Mouse (Mus musculus) CH12.LX (cell line): ENCODE results near the gene Zmynd19. TPM values are rescaled to one million over a fixed set of nuclear protein-coding genes. Genes with fewer than 3 reads are reported as not detected.

Experiments
- DNase-seq: peaks from one replicate; pipeline ENCODE4 v3.0.0-alpha.2; 2013; ENCODE audit errors: extremely low read depth
- H3K27ac ChIP-seq: 2 replicates; pipeline ENCODE4 v1.5.1; 2012; ENCODE audit warnings: low read depth, mild to moderate bottlenecking, control low read depth, moderate library complexity; ENCODE audit not compliant: insufficient read depth
- H3K27me3 ChIP-seq: replicated peaks from 2 replicates; pipeline ENCODE3; 2012; ENCODE audit warnings: inconsistent platforms
- H3K36me3 ChIP-seq, 2 experiments: replicated peaks in 1 of 2; 2 replicates each; pipeline versions ENCODE3 to v1.6.1; 2012; ENCODE audit warnings: inconsistent platforms in 1 of 2, low read length in 1 of 2, mild to moderate bottlenecking in 1 of 2, mixed read lengths in 1 of 2, moderate library complexity in 1 of 2; ENCODE audit not compliant: control insufficient read depth in 1 of 2, insufficient read depth in 1 of 2
- H3K4me1 ChIP-seq, 2 experiments: 2 replicates each; pipeline ENCODE4 v1.6.1; 2012; ENCODE audit warnings: inconsistent platforms in 1 of 2, moderate library complexity in 1 of 2; ENCODE audit not compliant: insufficient read depth in 2 of 2, control insufficient read depth in 1 of 2
- H3K4me2 ChIP-seq: 2 replicates; pipeline ENCODE4 v1.6.1; 2012; ENCODE audit warnings: low read depth, mild to moderate bottlenecking, control low read depth; ENCODE audit not compliant: poor library complexity, insufficient read depth, severe bottlenecking
- H3K4me3 ChIP-seq, 3 experiments: fragments of 150-350 bp in 1 of 3; sonication (generic) in 1 of 3; replicated peaks in 1 of 3; 2 replicates each; pipeline versions ENCODE3 to v1.5.1; 2011 to 2012; ENCODE audit warnings: low read depth in 2 of 3, low read length in 2 of 3, mild to moderate bottlenecking in 2 of 3, moderate library complexity in 2 of 3, control low read depth in 1 of 3, improper control_type of control experiment in 1 of 3, inconsistent platforms in 1 of 3, mixed read lengths in 1 of 3; ENCODE audit not compliant: poor library complexity in 1 of 3
- H3K79me2 ChIP-seq: replicated peaks from 2 replicates; pipeline ENCODE4 v1.6.1; 2012; ENCODE audit warnings: mild to moderate bottlenecking, moderate library complexity; ENCODE audit not compliant: control insufficient read depth, poor library complexity, insufficient read depth, severe bottlenecking; ENCODE audit errors: extremely low read depth
- H3K9ac ChIP-seq: 2 replicates; pipeline ENCODE4 v1.6.1; 2012; ENCODE audit warnings: low read depth, mild to moderate bottlenecking, control low read depth, moderate library complexity; ENCODE audit not compliant: insufficient read depth
- H3K9me3 ChIP-seq: replicated peaks from 2 replicates; pipeline ENCODE3; 2012; ENCODE audit warnings: low read length, inconsistent platforms, mixed read lengths
- BHLHE40 ChIP-seq: IDR thresholded peaks from 2 replicates; pipeline ENCODE4 v1.6.1; 2011; ENCODE audit warnings: mild to moderate bottlenecking, low read depth, low read length, improper control_type of control experiment
- CHD1 ChIP-seq: IDR thresholded peaks from 2 replicates; pipeline ENCODE4 v1.6.1; 2012; ENCODE audit warnings: low read depth, low read length, improper control_type of control experiment, inconsistent platforms
- CHD2 ChIP-seq: IDR thresholded peaks from 2 replicates; pipeline ENCODE4 v1.6.1; 2011; ENCODE audit warnings: low read length, improper control_type of control experiment
- CTCF ChIP-seq, 2 experiments: IDR thresholded peaks in 1 of 2; conservative IDR thresholded peaks in 1 of 2; 2 replicates each; pipeline ENCODE4 v1.5.1; 2011 to 2012; ENCODE audit warnings: low read depth in 2 of 2, low read length in 2 of 2, improper control_type of control experiment in 1 of 2, inconsistent platforms in 1 of 2, mild to moderate bottlenecking in 1 of 2, moderate library complexity in 1 of 2
- E2F4 ChIP-seq: IDR thresholded peaks from 2 replicates; pipeline ENCODE4 v1.6.1; 2011; ENCODE audit warnings: low read depth, low read length, improper control_type of control experiment; ENCODE audit not compliant: insufficient replicate concordance
- ELF1 ChIP-seq: IDR thresholded peaks from 2 replicates; pipeline ENCODE4 v1.6.1; 2014; ENCODE audit warnings: low read depth, mild to moderate bottlenecking, inconsistent platforms, low read length, improper control_type of control experiment
- EP300 ChIP-seq: IDR thresholded peaks from 2 replicates; pipeline ENCODE4 v1.6.1; 2011; ENCODE audit warnings: low read length, improper control_type of control experiment
- ETS1 ChIP-seq: conservative IDR thresholded peaks from 2 replicates; pipeline ENCODE4 v1.6.1; 2012; ENCODE audit warnings: low read depth, mild to moderate bottlenecking, inconsistent platforms, low read length, improper control_type of control experiment, moderate library complexity
- GABPA ChIP-seq: IDR thresholded peaks from 2 replicates; pipeline ENCODE4 v1.6.1; 2012; ENCODE audit warnings: low read depth, low read length, improper control_type of control experiment, inconsistent platforms; ENCODE audit not compliant: insufficient replicate concordance
- HCFC1 ChIP-seq: IDR thresholded peaks from 2 replicates; pipeline ENCODE4 v1.6.1; 2012; ENCODE audit warnings: low read depth, mild to moderate bottlenecking, inconsistent platforms, low read length, improper control_type of control experiment
- IRF4 ChIP-seq: IDR thresholded peaks from 2 replicates; pipeline ENCODE4 v1.6.1; 2014; ENCODE audit warnings: low read depth, mild to moderate bottlenecking, inconsistent platforms, low read length, improper control_type of control experiment
- JUN ChIP-seq: IDR thresholded peaks from 2 replicates; pipeline ENCODE4 v1.6.1; 2011; ENCODE audit warnings: low read depth, mild to moderate bottlenecking, low read length, improper control_type of control experiment, moderate library complexity; ENCODE audit not compliant: insufficient read depth
- JUND ChIP-seq: conservative IDR thresholded peaks from 2 replicates; pipeline ENCODE4 v1.6.1; 2011; ENCODE audit warnings: low read depth, low read length, improper control_type of control experiment
- KAT2A ChIP-seq: IDR thresholded peaks from 2 replicates; pipeline ENCODE4 v1.6.1; 2012; ENCODE audit warnings: low read length, improper control_type of control experiment, inconsistent platforms; ENCODE audit not compliant: insufficient replicate concordance
- MAFK ChIP-seq: IDR thresholded peaks from 2 replicates; pipeline ENCODE4 v1.6.1; 2011; ENCODE audit warnings: low read length, improper control_type of control experiment; ENCODE audit not compliant: insufficient replicate concordance
- MAX ChIP-seq: IDR thresholded peaks from 2 replicates; pipeline ENCODE4 v1.6.1; 2011; ENCODE audit warnings: low read length, improper control_type of control experiment
- MAZ ChIP-seq: IDR thresholded peaks from 2 replicates; pipeline ENCODE4 v1.6.1; 2012; ENCODE audit warnings: low read depth, mild to moderate bottlenecking, inconsistent platforms, low read length, improper control_type of control experiment, moderate library complexity
- MEF2A ChIP-seq: IDR thresholded peaks from 2 replicates; pipeline ENCODE4 v1.6.1; 2014; ENCODE audit warnings: low read depth, mild to moderate bottlenecking, inconsistent platforms, low read length, improper control_type of control experiment, borderline replicate concordance
- MXI1 ChIP-seq: IDR thresholded peaks from 2 replicates; pipeline ENCODE4 v1.6.1; 2011; ENCODE audit warnings: mild to moderate bottlenecking, low read depth, low read length, improper control_type of control experiment
- MYC ChIP-seq: IDR thresholded peaks from 2 replicates; pipeline ENCODE4 v1.6.1; 2011; ENCODE audit warnings: low read depth, mild to moderate bottlenecking, improper control_type of control experiment, low read length
- NELFE ChIP-seq: IDR thresholded peaks from 2 replicates; pipeline ENCODE4 v1.6.1; 2011; ENCODE audit warnings: low read depth, low read length, improper control_type of control experiment
- NRF1 ChIP-seq: IDR thresholded peaks from 2 replicates; pipeline ENCODE4 v1.6.1; 2014; ENCODE audit warnings: low read depth, mild to moderate bottlenecking, inconsistent platforms, low read length, improper control_type of control experiment, moderate library complexity
- PAX5 ChIP-seq: IDR thresholded peaks from 2 replicates; pipeline ENCODE4 v1.6.1; 2012; ENCODE audit warnings: low read length, inconsistent platforms, mixed read lengths
- POLR2A ChIP-seq: IDR thresholded peaks from 2 replicates; pipeline ENCODE4 v1.6.1; 2011; ENCODE audit warnings: low read depth, mild to moderate bottlenecking, improper control_type of control experiment, low read length
- POLR2AphosphoS2 ChIP-seq: IDR thresholded peaks from 2 replicates; pipeline ENCODE4 v1.6.1; 2011; ENCODE audit warnings: low read depth, low read length, improper control_type of control experiment
- RAD21 ChIP-seq: IDR thresholded peaks from 2 replicates; pipeline ENCODE4 v1.6.1; 2011; ENCODE audit warnings: low read depth, mild to moderate bottlenecking, low read length, improper control_type of control experiment, moderate library complexity
- RCOR1 ChIP-seq: conservative IDR thresholded peaks from 2 replicates; pipeline ENCODE4 v1.6.1; 2012; ENCODE audit warnings: low read depth, mild to moderate bottlenecking, inconsistent platforms, low read length, improper control_type of control experiment
- SIN3A ChIP-seq: IDR thresholded peaks from 2 replicates; pipeline ENCODE4 v1.6.1; 2012; ENCODE audit warnings: low read length, improper control_type of control experiment, inconsistent platforms
- SMC3 ChIP-seq: IDR thresholded peaks from 2 replicates; pipeline ENCODE4 v1.6.1; 2011; ENCODE audit warnings: low read depth, low read length, improper control_type of control experiment
- TBP ChIP-seq: conservative IDR thresholded peaks from 2 replicates; pipeline ENCODE4 v1.6.1; 2011; ENCODE audit warnings: low read depth, low read length, improper control_type of control experiment
- TCF12 ChIP-seq: IDR thresholded peaks from 2 replicates; pipeline ENCODE4 v1.6.1; 2014; ENCODE audit warnings: low read depth, mild to moderate bottlenecking, inconsistent platforms, low read length, improper control_type of control experiment
- UBTF ChIP-seq: IDR thresholded peaks from 2 replicates; pipeline ENCODE4 v1.6.1; 2012; ENCODE audit warnings: low read depth, mild to moderate bottlenecking, inconsistent platforms, low read length, improper control_type of control experiment, moderate library complexity
- USF1 ChIP-seq: IDR thresholded peaks from 2 replicates; pipeline ENCODE4 v1.6.1; 2014; ENCODE audit warnings: low read depth, mild to moderate bottlenecking, inconsistent platforms, low read length, improper control_type of control experiment
- USF2 ChIP-seq: conservative IDR thresholded peaks from 2 replicates; pipeline ENCODE4 v1.6.1; 2011; ENCODE audit warnings: low read depth, low read length, improper control_type of control experiment
- ZC3H11A ChIP-seq: IDR thresholded peaks from 2 replicates; pipeline ENCODE4 v1.6.1; 2012; ENCODE audit warnings: low read depth, mild to moderate bottlenecking, inconsistent platforms, low read length, improper control_type of control experiment
- ZKSCAN1 ChIP-seq: IDR thresholded peaks from 2 replicates; pipeline ENCODE4 v1.6.1; 2012; ENCODE audit warnings: low read depth, inconsistent platforms, low read length, improper control_type of control experiment, borderline replicate concordance
- ZMIZ1 ChIP-seq: IDR thresholded peaks from 2 replicates; pipeline ENCODE4 v1.6.1; 2012; ENCODE audit warnings: low read depth, mild to moderate bottlenecking, inconsistent platforms, low read length, improper control_type of control experiment
- ZNF384 ChIP-seq: IDR thresholded peaks from 2 replicates; pipeline ENCODE4 v1.6.1; 2012; ENCODE audit warnings: low read depth, low read length, improper control_type of control experiment, inconsistent platforms
- dilution Hi-C: fragments of 300-500 bp; cut with MboI; formaldehyde crosslinking; loops from 2 replicates; pipeline ENCODE4 v1.14.3; 2020; ENCODE audit warnings: low sequenced_read_pairs; ENCODE audit not compliant: extremely low pct_unique_long_range_greater_than_20kb, extremely low pct_ligation_motif_present
- in situ Hi-C: fragments of 300-500 bp; cut with MboI; formaldehyde crosslinking; loops from 3 replicates; pipeline ENCODE4 v1.14.3; 2019; ENCODE audit warnings: low sequenced_read_pairs, low pct_ligation_motif_present, low pct_unique_long_range_greater_than_20kb, mixed read lengths
- polyA plus RNA-seq: library from polyadenylated mRNA; unstranded; fragments of >175 nt; gene quantifications from 2 replicates; pipeline ENCODE4 v1.2.1, GENCODE M21; 2012; ENCODE audit warnings: low read depth; ENCODE audit not compliant: insufficient read length
- total RNA-seq, 2 experiments: library from RNA; depleted of rRNA; stranded (reverse); fragments of 300-350 nt in 1 of 2; fragments of >200 nt in 1 of 2; gene quantifications; 2 replicates each; pipeline ENCODE4 v1.2.3; 2012 to 2014

Zmynd19 gene
- total and polyA plus RNA-seq, 3 experiments, result 40.9 to 70.2 (median 41.6) TPM

DNA sequence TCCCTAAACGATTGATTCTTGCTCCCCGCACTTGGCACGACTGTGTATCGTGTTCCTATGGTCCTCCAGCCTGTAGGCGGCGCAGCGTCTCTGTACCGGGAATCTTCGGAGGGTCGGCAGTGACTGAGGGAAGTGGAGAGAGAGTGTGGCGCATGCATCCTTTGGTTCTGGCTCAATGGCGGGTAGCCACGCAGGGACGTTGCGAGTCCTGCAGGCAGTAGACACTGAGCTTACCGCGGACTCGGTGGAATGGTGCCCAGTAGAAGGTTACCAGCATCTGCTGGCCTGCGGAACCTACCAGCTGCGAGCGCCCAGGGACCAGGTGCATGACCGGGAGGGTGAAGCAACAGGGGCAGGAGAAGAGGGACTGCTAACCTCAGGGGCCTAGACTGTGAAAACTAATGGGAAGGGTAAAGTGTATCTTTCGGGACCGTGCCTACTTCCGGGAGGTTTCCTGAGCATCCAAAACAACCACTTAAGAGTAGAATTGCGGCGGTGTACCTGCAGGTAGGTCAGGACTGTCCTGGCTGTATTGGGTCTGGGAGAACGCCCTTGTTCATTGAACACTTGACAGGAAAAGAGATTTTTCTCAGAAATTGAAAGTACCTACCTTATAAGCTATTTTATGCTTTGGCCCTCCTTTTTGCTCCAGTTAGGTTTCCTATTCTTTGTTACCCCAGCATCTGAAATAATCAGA is 12.9 kb downstream of the Zmynd19 start, which contains the start of gene Dph7:
Dph7 (plus strand) TSS at position 97 of the 697 bp plus-strand sequence.
- H3K4me2 ChIP-seq, result peak within 1 kb of the TSS; percentile 82
- H3K4me1 ChIP-seq, result peaks cover 0 to 19% of the 10 kb centered on the region in 2 experiments; a peak in 2 of 4 replicates
- TF ChIP-seq GABPA, result peak; percentile 81
- peak; percentile 79 for TF ChIP-seq MAX
- TF ChIP-seq JUN, result no peak
- no peak for TF ChIP-seq EP300
- no peak for TF ChIP-seq ZKSCAN1
- no peak for TF ChIP-seq UBTF
- no peak for TF ChIP-seq MAFK
- peak; percentile 67 for TF ChIP-seq NRF1
- TF ChIP-seq ZMIZ1, result no peak; the same call in 1 of the 2 replicates
- TF ChIP-seq ZC3H11A, result no peak
- peak; percentile 78; the same call in 1 of the 2 replicates for TF ChIP-seq IRF4
- 0 out of 2 replicates have a peak, but pooled peaks have one; percentile 11 for TF ChIP-seq USF2
- peak; percentile 93 for TF ChIP-seq MXI1
- 0 out of 2 replicates have a peak, but pooled peaks have one; percentile 65 for TF ChIP-seq MAZ
- TF ChIP-seq ELF1, result peak; percentile 68; the same call in 1 of the 2 replicates
- peak; percentile 98 for TF ChIP-seq POLR2AphosphoS2
- peak; percentile 50; the same call in 1 of the 2 replicates for TF ChIP-seq SIN3A
- 0 out of 2 replicates have a peak, but pooled peaks have one; percentile 51 for TF ChIP-seq KAT2A
- TF ChIP-seq HCFC1, result peak; percentile 82
- TF ChIP-seq POLR2A, result peak; percentile 92
- TF ChIP-seq RCOR1, result no peak
- TF ChIP-seq BHLHE40, result peak; percentile 43; the same call in 1 of the 2 replicates
- peak; percentile 59 to 94 for TF ChIP-seq CTCF (conservative IDR thresholded peaks at IDR 0.05 in 1 of 2, IDR thresholded peaks at IDR 0.05 in 1 of 2; ENCODE audit: low read depth in 2 of 2, low read length in 2 of 2)
- no peak for TF ChIP-seq ZNF384
- TF ChIP-seq SMC3, result peak; percentile 36
- TF ChIP-seq ETS1, result no peak
- no peak for TF ChIP-seq E2F4
- no peak for TF ChIP-seq CHD1
- TF ChIP-seq TBP, result peak; percentile 87
- TF ChIP-seq CHD2, result peak; percentile 28; the same call in 1 of the 2 replicates
- TF ChIP-seq MYC, result peak; percentile 91
- peak; percentile 91 for TF ChIP-seq TCF12
- TF ChIP-seq RAD21, result no peak; the same call in none of the 2 replicates
- peak; percentile 81 for TF ChIP-seq NELFE
- TF ChIP-seq USF1, result no peak
- peak; percentile 43; the same call in 1 of the 2 replicates for TF ChIP-seq MEF2A
- no peak for TF ChIP-seq JUND
- no peak for TF ChIP-seq PAX5
- H3K4me3 ChIP-seq, result peak within 1 kb of the TSS; percentile 61 to 97 (median 96)
- no peaks in the 10 kb centered on the region for H3K27me3 ChIP-seq
- peak; percentile 89 for DNase-seq
- peaks cover 52 to 76% of the 10 kb centered on the region in 2 experiments for H3K36me3 ChIP-seq
- in situ Hi-C loops, result no loop called here
- peak within 1 kb of the TSS; percentile 91 for H3K9ac ChIP-seq
- dilution Hi-C loops, result no loop called here
- no peaks in the 10 kb centered on the region for H3K9me3 ChIP-seq
- H3K27ac ChIP-seq, result peak within 1 kb of the TSS; percentile 18; the same call in 1 of the 2 replicates
- peaks cover 20% of the 10 kb centered on the region for H3K79me2 ChIP-seq
